Mouse (Mus musculus): ENCODE data around the gene Hbq1b. TPM values are rescaled to one million over a fixed set of nuclear protein-coding genes. Genes with fewer than 3 reads are reported as not detected.

Hbq1b gene
- polyA plus RNA-seq (2017; shearing (Covaris generic)) = 1 to 10 TPM in 1 of 2 experiments, not detected in 1; 1.2 TPM

GRCm38 (mm10) chr11:32286695-32287492, at the start of gene Hbq1b:
Gene Hbq1b (plus strand): TSS chr11:32286965.

DNA sequence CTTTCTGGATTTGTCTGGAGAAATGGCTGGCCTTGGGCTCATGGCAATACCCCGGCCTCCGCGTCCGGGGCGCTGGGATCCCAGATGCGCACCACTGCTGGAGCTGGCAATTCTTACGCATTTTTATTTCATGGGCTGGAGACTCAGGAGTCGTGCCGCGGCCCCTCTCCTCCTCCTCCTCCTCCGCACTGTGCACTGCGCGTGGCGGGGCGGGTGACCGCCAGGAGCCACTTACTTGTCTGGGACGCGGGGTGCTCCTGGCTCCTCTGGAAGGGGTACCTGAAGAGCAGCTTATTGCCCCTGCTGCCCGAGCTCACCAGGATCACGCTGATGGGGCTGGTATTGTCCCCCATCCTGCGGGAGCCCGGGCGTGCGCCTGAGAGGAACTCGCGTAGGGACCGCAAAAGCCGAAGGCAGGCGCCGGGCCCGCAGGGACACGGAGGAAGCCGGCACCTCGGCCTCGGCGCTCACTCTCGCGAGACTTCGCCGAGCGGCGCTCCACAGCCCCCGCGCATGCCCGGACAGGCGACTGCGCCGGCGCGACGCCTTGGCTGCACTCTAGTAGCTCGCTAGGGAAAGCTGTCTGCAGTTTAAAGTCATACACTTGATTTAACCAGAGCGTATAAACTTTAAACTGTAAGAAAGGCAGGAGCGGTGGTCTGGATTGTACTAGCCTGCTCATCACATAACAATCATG, 19.4 kb upstream of the Hbq1b start, which contains the start of gene Nprl3:
TSS of gene Nprl3 (minus strand) at position 520 of the 697 bp plus-strand sequence.

DNA sequence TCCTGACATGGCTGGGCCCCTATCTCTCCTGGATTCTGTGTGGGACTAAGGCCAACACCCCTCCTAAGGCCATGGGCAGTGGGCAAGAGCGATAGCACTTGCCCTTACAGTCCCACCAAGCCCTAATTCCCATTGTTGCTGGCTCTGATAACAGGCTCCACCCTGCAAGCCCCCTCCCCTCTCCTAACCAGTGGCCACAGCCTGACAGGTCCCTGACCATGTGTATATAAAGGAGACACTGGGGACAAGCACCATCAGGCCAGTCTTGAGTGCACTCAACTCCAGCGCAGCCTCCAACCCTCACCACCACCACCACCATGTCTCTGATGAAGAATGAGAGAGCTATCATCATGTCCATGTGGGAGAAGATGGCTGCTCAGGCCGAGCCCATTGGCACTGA, 10.4 kb upstream of the Hbq1b start, which contains the start of gene Hba-x:
TSS of gene Hba-x (plus strand) at position 54 of the 400 bp plus-strand sequence.

DNA sequence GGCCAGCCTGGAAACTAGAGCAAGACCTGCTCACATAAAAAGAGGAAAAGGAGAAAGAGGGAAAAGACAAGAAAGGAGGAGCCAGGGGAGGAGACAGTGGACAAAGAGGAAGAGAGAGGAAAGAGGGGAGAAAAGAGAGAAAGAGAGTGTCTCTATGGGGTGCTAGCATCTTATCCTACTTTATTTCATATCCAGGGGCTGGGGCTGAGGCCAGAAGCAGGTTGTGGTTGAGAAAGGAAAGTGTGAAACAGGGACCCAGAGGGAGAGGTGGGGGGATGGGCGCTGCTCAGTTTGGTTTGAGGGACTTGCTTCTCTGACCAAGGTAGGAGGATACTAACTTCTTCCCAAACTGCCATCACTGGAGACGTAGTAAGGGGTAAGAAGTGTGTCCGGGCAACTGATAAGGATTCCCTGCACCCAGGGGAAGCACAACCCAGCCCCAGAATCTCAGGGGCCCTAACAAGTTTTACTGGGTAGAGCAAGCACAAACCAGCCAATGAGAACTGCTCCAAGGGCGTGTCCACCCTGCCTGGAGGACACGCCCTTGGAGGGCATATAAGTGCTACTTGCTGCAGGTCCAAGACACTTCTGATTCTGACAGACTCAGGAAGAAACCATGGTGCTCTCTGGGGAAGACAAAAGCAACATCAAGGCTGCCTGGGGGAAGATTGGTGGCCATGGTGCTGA, 3.5 kb upstream of the Hbq1b start, which contains the start of gene Hba-a1:
TSS of gene Hba-a1 (plus strand) at position 421 of the 687 bp plus-strand sequence.

GRCm38 (mm10) chr11:32296203-32296602, 9.4 kb downstream of the Hbq1b start, which contains the start of gene Hba-a2:
Gene Hba-a2 (plus strand): TSS chr11:32296489.

DNA sequence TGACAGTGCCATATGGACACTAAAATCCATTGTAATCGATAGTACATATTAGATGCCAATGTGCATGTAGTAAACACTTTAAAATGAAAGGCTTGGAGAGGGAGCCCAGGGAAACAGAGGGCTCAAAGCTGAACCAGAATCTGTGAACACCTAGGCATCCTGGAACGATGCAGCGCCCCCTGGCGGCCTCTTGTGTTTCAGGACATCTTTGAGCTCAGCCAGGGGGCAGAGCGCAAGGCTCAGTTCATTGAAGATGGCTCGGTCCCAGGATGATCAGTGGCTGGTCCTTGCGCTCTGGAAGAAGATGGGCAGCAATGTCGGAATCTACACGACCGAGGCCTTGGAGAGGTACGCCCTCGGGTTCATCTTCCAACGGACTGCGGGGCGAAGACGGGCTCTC, 13.1 kb downstream of the Hbq1b start, which contains the start of gene Hbq1a:
TSS of gene Hbq1a (plus strand) at position 205 of the 400 bp plus-strand sequence.

Other genes with a start within 250 kb of the Hbq1b start
- 10 to 100 TPM in 1 of 2 experiments, 1 to 10 TPM in 1; 7.2 to 23.8 TPM for gene Il9r, start 86.7 kb upstream of the Hbq1b start, polyA plus RNA-seq (2017; shearing (Covaris generic))
- 10 to 100 TPM; 57.6 to 60.8 TPM for gene Snrnp25, start 81.5 kb upstream of the Hbq1b start, polyA plus RNA-seq (2017; shearing (Covaris generic))
- gene Rhbdf1, start 64.7 kb upstream of the Hbq1b start, polyA plus RNA-seq (2017; shearing (Covaris generic)) = 1 to 10 TPM in 1 of 2 experiments, under 1 TPM in 1; 0.15 to 2.6 TPM
- 10 to 100 TPM; 26.1 to 44.5 TPM for gene Mpg, start 60.5 kb upstream of the Hbq1b start, polyA plus RNA-seq (2017; shearing (Covaris generic))
- 10 to 100 TPM; 44.2 to 46.7 TPM for gene Nprl3, start 19.3 kb upstream of the Hbq1b start, polyA plus RNA-seq (2017; shearing (Covaris generic))
- gene Hba-x, start 10.6 kb upstream of the Hbq1b start, polyA plus RNA-seq (2017; shearing (Covaris generic)) = not detected
- 100 to 1,000 TPM; 183 to 235 TPM for gene Hba-a1, start 3.5 kb upstream of the Hbq1b start, polyA plus RNA-seq (2017; shearing (Covaris generic))
- 100 to 1,000 TPM; 293 to 315 TPM for gene Hba-a2, start 9.5 kb downstream of the Hbq1b start, polyA plus RNA-seq (2017; shearing (Covaris generic))
- gene Hbq1a, start 13.1 kb downstream of the Hbq1b start, polyA plus RNA-seq (2017; shearing (Covaris generic)) = not detected
- gene Sh3pxd2b, start 60.9 kb downstream of the Hbq1b start, polyA plus RNA-seq (2017; shearing (Covaris generic)) = under 1 TPM; 0.20 to 0.45 TPM
- gene Ubtd2, start 168.4 kb downstream of the Hbq1b start, polyA plus RNA-seq (2017; shearing (Covaris generic)) = 1 to 10 TPM; 7.4 to 7.7 TPM
- 1 to 10 TPM; 1.4 to 2.4 TPM for gene Efcab9, start 245.1 kb downstream of the Hbq1b start, polyA plus RNA-seq (2017; shearing (Covaris generic))
- gene Stk10, start 246.3 kb downstream of the Hbq1b start, polyA plus RNA-seq (2017; shearing (Covaris generic)) = 100 to 1,000 TPM; 163 to 258 TPM

Data from activated CD4-positive, CD25-positive, alpha-beta regulatory T cell (primary cell).